Mouse (Mus musculus) midbrain, embryonic 14.5 days (tissue): ENCODE results near the gene Lrrn4. TPM values are rescaled to one million over a fixed set of nuclear protein-coding genes. Genes with fewer than 3 reads are reported as not detected.

Experiments
- polyA plus RNA-seq: library from polyadenylated mRNA; unstranded; fragments of >200 nt; fragmentation: Nextera tagmentation; extraction: Ambion mirVana; gene quantifications from 2 replicates; pipeline ENCODE4 v1.2.1, GENCODE M21; 2014

The Lrrn4 gene
- polyA plus RNA-seq, 1 experiment from 2014 or later, result 0.14 TPM

Other genes starting within 250 kb of the Lrrn4 start
- 23.3 and 26.2 TPM in 2 replicates for gene Shld1, start 194.0 kb downstream of the Lrrn4 start, polyA plus RNA-seq
- 62.0 and 62.4 TPM in 2 replicates for gene Chgb, start 99.6 kb downstream of the Lrrn4 start, polyA plus RNA-seq
- 23.5 and 25.0 TPM in 2 replicates for gene Trmt6, start 64.8 kb downstream of the Lrrn4 start, polyA plus RNA-seq
- gene Mcm8, start 64.8 kb downstream of the Lrrn4 start, polyA plus RNA-seq, result 4.6 and 7.1 TPM in 2 replicates
- gene Crls1, start 34.2 kb downstream of the Lrrn4 start, polyA plus RNA-seq, result 11.1 and 12.0 TPM in 2 replicates
- 0.22 TPM in 1 of 2 replicates, not detected in the other for gene Fermt1, start 65.0 kb upstream of the Lrrn4 start, polyA plus RNA-seq